Mouse (Mus musculus) frontal cortex, adult (tissue): ENCODE data around the gene Cdk14.

ENCODE experiments used
- ATAC-seq: cut with Nextera tagmentation; 2 replicates; pipeline ENCODE4 v1.9.2; 2017; ENCODE audit warnings: mild to moderate bottlenecking, moderate library complexity, mixed read lengths; ENCODE audit not compliant: low TSS enrichment

Cdk14 gene

GRCm38 (mm10) chr5:4791219-4791618 is 628.9 kb downstream of the Cdk14 start:
- ATAC-seq = no peak

GRCm38 (mm10) chr5:4790265-4790664 is 629.8 kb downstream of the Cdk14 start:
- no peak for ATAC-seq

- ATAC-seq = no peak
Measured at GRCm38 (mm10) chr5:4788484-4788883, 631.6 kb downstream of the Cdk14 start.

GRCm38 (mm10) chr5:4786816-4787215 is 633.3 kb downstream of the Cdk14 start:
- ATAC-seq = no peak

GRCm38 (mm10) chr5:4778274-4778673 is 641.8 kb downstream of the Cdk14 start:
- no peak for ATAC-seq

GRCm38 (mm10) chr5:4776495-4776894 is 643.6 kb downstream of the Cdk14 start:
- ATAC-seq = no peak

- ATAC-seq = peak; percentile 57
Measured at GRCm38 (mm10) chr5:4773090-4773772, 646.9 kb downstream of the Cdk14 start.

- ATAC-seq = no peak
Measured at GRCm38 (mm10) chr5:4770609-4771008, 649.5 kb downstream of the Cdk14 start.

GRCm38 (mm10) chr5:4767896-4768295 is 652.2 kb downstream of the Cdk14 start:
- no peak for ATAC-seq

GRCm38 (mm10) chr5:4766719-4767118 is 653.4 kb downstream of the Cdk14 start:
- ATAC-seq = no peak

GRCm38 (mm10) chr5:4761891-4762290 is 658.2 kb downstream of the Cdk14 start:
- ATAC-seq = no peak

GRCm38 (mm10) chr5:4758331-4759080 is 661.6 kb downstream of the Cdk14 start:
- no peak for ATAC-seq

GRCm38 (mm10) chr5:4757902-4758301 is 662.2 kb downstream of the Cdk14 start, which contains the start of gene Fzd1:
TSS of gene Fzd1 (minus strand) at chr5:4758035.
- ATAC-seq = peak; percentile 92

- peak; percentile 64 for ATAC-seq
Measured at GRCm38 (mm10) chr5:4756871-4757711, 663.0 kb downstream of the Cdk14 start.

GRCm38 (mm10) chr5:4756001-4756681 is 664.0 kb downstream of the Cdk14 start:
- ATAC-seq = no peak

- no peak for ATAC-seq
Measured at GRCm38 (mm10) chr5:4755326-4755725, 664.8 kb downstream of the Cdk14 start.

- no peak for ATAC-seq
Measured at GRCm38 (mm10) chr5:4754701-4755281, 665.3 kb downstream of the Cdk14 start.
